Mouse (Mus musculus): ENCODE data around the gene Gm20388. TPM values are rescaled to one million over a fixed set of nuclear protein-coding genes. Genes with fewer than 3 reads are reported as not detected.

The Gm20388 gene
- polyA plus RNA-seq, 1 experiment, result not detected

DNA sequence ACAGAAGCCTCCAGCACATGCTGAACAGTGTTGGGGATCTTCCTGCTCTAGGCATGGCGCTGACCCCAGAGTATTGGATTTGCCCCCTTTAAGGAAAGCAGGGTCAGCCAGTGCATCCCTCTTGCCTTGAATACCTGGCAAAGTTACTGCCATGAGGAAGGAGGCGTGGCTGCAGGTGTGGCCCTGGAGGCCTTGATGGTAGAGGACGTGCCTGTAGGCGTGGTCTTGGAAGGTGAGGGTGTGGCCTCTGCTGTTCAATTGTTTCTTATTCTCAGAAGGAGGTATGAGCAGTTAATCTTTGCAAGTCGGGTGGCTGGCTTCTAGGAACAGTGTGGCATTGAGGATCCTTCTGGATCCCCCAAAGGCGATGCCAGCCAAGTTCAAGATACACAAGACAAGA is 2305.8 kb downstream of the Gm20388 start:
- Histone ChIP-seq H3K4me1 (ENCODE audit: control insufficient read depth, insufficient read depth, low read length) (no peaks in the 10 kb centered on the region), H3K4me3 (ENCODE audit: insufficient read depth, low read depth, low read length) (no peak overlapping the region), H3K27ac (ENCODE audit: insufficient read depth, low read depth, low read length) (no peak overlapping the region)
- 78% methylated on average over 6 of the region's 6 CpGs for whole genome bisulfite sequencing
- TF ChIP-seq POLR2A (IDR thresholded peaks at IDR 0.05; ENCODE audit: insufficient read depth, low read depth, low read length) (no peak), CTCF (IDR thresholded peaks at IDR 0.05; ENCODE audit: insufficient read depth, low read depth, low read length) (no peak)

DNA sequence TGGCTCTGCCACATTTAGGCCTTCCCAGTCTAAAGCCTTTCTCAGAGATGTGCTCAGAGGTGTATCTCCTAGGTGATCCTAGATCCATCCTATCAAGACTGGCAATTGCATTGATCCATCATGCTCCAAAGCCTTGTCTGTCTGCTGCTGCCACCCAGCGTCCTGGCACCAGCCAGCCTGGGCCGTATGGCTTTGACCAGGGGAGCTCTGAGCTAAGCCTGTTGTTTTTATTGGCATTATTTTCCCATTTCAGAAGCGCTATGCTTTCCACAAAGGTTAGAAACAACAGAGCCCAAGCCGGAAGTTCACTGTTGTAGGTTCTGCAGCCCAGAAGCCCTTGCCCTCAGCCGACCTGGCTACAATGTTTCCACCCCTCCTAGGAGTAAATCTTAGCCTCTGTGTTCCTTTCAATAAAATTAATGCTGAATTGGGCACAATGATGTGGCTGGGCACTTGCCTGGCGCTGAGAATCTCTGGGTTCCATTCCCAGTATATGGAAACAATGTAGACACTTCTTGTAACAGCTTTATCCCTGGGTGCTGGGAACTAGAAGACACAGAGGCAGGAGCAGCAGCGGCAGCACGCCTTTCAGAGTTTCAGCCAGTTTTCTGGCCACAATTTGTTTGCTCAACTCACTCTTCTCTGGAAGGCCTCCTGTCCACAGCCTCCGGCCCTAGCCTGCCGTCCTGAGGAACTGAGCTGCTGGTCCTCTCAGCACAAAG is 2307.0 kb downstream of the Gm20388 start:
- no peak for TF ChIP-seq POLR2A (IDR thresholded peaks at IDR 0.05; ENCODE audit: insufficient read depth, low read depth, low read length)
- no peak for TF ChIP-seq CTCF (IDR thresholded peaks at IDR 0.05; ENCODE audit: insufficient read depth, low read depth, low read length)
- Histone ChIP-seq H3K4me3 (ENCODE audit: insufficient read depth, low read depth, low read length) (no peak overlapping the region), H3K27ac (ENCODE audit: insufficient read depth, low read depth, low read length) (no peak overlapping the region), H3K4me1 (ENCODE audit: control insufficient read depth, insufficient read depth, low read length) (no peaks in the 10 kb centered on the region)
- 78% methylated on average over 10 of the region's 10 CpGs for WGBS

DNA sequence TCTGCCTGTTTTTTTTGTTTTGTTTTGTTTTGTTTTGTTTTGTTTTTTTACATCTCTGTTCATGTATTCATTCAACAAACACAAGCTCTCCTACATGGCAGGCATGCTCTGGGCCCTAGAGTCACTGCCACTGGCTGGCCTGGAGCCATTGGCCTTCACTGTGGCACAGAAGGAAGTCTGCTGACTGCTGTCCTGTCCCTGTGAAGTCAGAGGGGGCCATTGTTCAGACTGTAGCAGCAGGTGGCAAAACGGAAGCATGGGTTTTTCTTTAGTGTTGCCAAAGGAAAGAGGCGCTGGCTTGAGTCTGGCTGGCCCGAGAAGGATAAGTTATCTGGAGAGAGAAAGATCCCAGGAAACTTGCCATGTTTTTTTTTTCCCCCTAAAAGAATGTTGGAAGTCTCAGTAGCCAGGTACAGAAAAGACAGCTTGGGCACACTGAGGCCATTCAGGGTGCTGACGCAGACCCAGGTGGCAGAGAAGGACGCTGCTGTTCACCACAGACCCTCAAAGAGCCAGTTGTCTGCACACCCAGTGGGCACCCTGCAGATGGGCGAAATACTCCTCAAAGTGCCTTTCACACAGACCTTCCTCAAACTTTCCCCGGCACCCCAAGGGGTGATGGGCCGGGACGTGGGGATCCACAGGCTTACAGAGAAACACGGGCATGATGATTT is 2313.5 kb downstream of the Gm20388 start:
- Histone ChIP-seq H3K27ac (ENCODE audit: insufficient read depth, low read depth, low read length) (no peak overlapping the region), H3K4me3 (ENCODE audit: insufficient read depth, low read depth, low read length) (no peak overlapping the region), H3K4me1 (ENCODE audit: control insufficient read depth, insufficient read depth, low read length) (peaks cover 25% of the 10 kb centered on the region)
- TF ChIP-seq POLR2A (IDR thresholded peaks at IDR 0.05; ENCODE audit: insufficient read depth, low read depth, low read length), result no peak
- TF ChIP-seq CTCF (IDR thresholded peaks at IDR 0.05; ENCODE audit: insufficient read depth, low read depth, low read length), result no peak
- 71% methylated on average over 10 of the region's 10 CpGs for WGBS

DNA sequence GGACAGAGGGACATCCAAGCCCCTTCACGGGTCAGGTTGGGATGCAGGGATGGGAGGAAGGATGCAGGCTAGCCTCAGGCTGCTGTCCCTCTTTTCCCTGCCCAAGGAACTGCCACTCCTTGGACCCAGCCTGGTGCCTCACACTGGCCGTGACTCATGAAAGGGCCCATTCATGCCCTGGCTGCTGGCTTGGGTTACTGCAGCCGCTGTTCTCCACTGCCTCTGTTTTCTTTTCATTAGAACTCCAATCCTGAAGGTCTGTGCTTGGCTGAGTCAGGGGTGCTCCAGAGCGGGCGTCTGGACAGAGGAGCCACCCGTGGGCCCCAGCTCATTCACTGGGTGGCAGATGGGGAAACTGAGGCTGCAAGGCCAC is 2314.0 kb downstream of the Gm20388 start:
- H3K27ac ChIP-seq (ENCODE audit: insufficient read depth, low read depth, low read length), result no peak overlapping the region
- H3K4me3 ChIP-seq (ENCODE audit: insufficient read depth, low read depth, low read length), result no peak overlapping the region
- H3K4me1 ChIP-seq (ENCODE audit: control insufficient read depth, insufficient read depth, low read length), result peaks cover 27% of the 10 kb centered on the region
- WGBS, result 51% methylated on average over 6 of the region's 6 CpGs
- peak; percentile 56 for TF ChIP-seq CTCF (IDR thresholded peaks at IDR 0.05; ENCODE audit: insufficient read depth, low read depth, low read length)
- TF ChIP-seq POLR2A (IDR thresholded peaks at IDR 0.05; ENCODE audit: insufficient read depth, low read depth, low read length), result no peak

DNA sequence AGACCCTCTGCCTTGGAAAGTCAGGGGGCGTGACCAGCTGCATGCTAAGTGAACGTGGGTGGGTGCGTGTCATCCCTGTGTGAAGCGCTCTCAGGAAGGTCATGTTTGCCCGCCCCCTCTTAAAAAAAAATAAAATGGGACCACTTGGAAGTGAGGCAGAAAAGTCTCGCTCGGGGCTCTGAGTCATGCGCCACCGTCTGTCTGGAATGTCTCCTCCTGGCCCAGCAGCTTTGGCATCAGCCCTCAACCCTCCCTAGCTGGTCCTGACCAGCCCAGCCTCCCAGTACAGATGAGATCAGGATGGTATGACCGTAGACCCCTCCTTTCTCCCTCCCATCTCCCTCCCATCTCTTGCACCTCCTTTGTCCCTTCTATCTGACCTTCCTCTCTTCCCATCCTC is 2314.8 kb downstream of the Gm20388 start:
- TF ChIP-seq POLR2A (IDR thresholded peaks at IDR 0.05; ENCODE audit: insufficient read depth, low read depth, low read length) (no peak), CTCF (IDR thresholded peaks at IDR 0.05; ENCODE audit: insufficient read depth, low read depth, low read length) (no peak)

DNA sequence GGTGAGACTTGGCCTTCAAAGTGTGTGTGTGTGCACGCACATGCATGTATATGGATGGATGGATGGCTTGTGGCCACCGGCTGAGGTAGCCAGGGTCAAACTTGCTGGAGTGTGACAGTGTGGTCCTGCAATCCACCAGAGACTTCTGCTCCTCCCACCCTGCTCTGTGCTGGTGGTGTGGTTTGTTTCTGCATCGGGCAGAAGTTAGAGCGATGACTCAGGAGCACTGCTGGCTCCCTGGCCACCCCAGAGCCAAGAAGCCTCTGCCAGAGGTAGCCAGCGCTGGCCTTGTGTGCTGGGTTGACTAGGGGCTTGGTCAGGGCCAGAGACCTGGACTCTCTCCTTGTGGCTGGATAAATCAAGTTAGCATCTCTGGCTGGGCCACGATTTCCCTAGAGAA is 2316.7 kb downstream of the Gm20388 start:
- WGBS, result 82% methylated on average over 6 of the region's 6 CpGs
- H3K4me3 ChIP-seq (ENCODE audit: insufficient read depth, low read depth, low read length), result no peak overlapping the region
- no peak overlapping the region for H3K27ac ChIP-seq (ENCODE audit: insufficient read depth, low read depth, low read length)
- no peak for TF ChIP-seq POLR2A (IDR thresholded peaks at IDR 0.05; ENCODE audit: insufficient read depth, low read depth, low read length)
- no peak for TF ChIP-seq CTCF (IDR thresholded peaks at IDR 0.05; ENCODE audit: insufficient read depth, low read depth, low read length)
- H3K4me1 ChIP-seq (ENCODE audit: control insufficient read depth, insufficient read depth, low read length), result peaks cover 41% of the 10 kb centered on the region

More for the DNA sequence above, 2314.8 kb downstream of the Gm20388 start:
- Histone ChIP-seq H3K4me3 (ENCODE audit: insufficient read depth, low read depth, low read length) (no peak overlapping the region), H3K27ac (ENCODE audit: insufficient read depth, low read depth, low read length) (no peak overlapping the region), H3K4me1 (ENCODE audit: control insufficient read depth, insufficient read depth, low read length) (peaks cover 32% of the 10 kb centered on the region)
- WGBS, result 46% methylated on average over 10 of the region's 10 CpGs

DNA sequence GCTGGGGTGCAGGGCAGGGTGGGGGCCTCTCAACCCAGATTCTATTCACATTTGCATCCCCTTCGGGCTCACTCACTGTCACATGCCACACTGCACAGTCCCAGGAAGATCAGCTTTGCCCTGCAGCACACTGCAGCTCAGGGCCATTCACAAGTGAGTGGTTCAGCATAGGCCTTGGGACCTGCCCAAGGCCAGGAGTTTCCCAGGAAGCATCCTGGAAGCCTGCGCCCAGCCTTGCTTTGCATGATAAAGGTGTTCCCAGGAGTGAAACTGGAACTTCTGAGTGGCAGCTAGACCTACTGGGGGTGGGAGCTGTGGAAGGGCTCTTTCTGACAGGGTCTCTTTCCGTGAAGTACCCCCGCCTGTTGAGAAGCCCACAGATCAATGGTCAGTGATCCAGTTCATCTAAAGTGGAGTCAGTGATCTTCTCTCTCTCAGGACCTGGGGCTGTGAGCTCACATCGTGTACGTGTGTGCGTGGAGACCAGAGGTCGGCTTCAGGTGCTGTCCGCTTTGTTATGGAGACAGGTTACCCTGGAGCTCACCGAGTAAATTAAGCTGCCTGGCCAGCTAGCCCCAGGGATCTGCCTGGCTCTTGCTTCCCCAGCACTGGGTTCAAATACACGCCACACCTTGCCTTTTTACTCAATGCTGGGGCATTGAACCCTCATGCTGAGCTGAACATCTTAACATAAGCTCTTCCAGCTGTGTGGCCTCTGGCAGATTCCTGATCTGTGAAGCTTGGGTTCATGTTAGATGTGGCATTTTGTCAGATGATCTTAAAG is 2318.3 kb downstream of the Gm20388 start:
- Histone ChIP-seq H3K27ac (ENCODE audit: insufficient read depth, low read depth, low read length) (no peak overlapping the region), H3K4me3 (ENCODE audit: insufficient read depth, low read depth, low read length) (no peak overlapping the region), H3K4me1 (ENCODE audit: control insufficient read depth, insufficient read depth, low read length) (peaks cover 41% of the 10 kb centered on the region)
- WGBS, result 90% methylated on average over 11 of the region's 11 CpGs
- TF ChIP-seq CTCF (IDR thresholded peaks at IDR 0.05; ENCODE audit: insufficient read depth, low read depth, low read length) (no peak), POLR2A (IDR thresholded peaks at IDR 0.05; ENCODE audit: insufficient read depth, low read depth, low read length) (no peak)

DNA sequence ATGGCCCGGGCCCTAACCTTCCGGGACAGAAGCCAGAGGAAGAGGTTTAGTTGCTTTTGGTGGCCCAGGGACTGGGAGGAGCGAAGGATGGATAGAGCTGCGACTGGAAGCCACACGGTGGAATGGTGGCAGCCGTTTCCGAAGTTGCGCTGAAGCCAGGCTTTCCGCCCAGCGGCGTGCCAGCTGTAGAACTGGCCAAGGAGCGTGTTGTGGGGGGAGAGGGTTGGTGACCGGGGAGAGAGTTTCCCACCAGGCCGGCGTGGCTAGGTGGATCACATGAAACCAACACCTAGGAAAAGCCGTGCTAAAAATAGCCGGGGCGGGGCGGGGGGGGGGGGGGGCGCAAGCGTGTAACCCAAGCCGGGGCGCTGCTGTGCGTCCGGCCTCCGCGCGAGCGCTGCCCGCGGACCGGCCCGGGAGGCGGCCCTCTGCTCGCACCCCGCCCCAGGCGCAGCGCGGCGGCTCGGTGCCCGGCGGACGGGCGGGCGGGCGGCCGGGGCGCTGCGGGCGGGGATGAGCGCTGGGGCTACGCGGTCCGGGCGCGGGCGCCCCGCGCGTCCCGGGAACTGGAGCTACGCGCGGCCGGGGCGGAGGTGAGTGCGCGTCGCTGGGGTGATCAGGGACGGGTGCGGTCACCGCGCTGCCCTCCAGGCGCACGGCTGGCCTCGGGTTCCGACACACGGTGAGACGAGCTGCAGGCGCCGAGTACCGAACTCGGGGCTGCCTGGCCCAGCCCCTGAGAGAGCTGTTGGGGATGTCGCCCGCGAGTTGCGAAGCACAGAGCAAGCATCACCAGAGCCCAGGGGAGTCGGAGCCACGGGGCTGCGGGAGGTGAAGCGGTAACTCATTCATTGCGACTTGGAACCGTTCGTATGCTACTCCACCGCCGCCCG is 2319.4 kb downstream of the Gm20388 start:
- Histone ChIP-seq H3K4me3 (ENCODE audit: insufficient read depth, low read depth, low read length) (peak overlapping the region; percentile 56), H3K4me1 (ENCODE audit: control insufficient read depth, insufficient read depth, low read length) (peaks cover 37% of the 10 kb centered on the region), H3K27ac (ENCODE audit: insufficient read depth, low read depth, low read length) (no peak overlapping the region)
- TF ChIP-seq CTCF (IDR thresholded peaks at IDR 0.05; ENCODE audit: insufficient read depth, low read depth, low read length), result no peak
- no peak for TF ChIP-seq POLR2A (IDR thresholded peaks at IDR 0.05; ENCODE audit: insufficient read depth, low read depth, low read length)
- WGBS, result 3% methylated on average over 90 of the region's 98 CpGs

All from olfactory bulb, adult 2 months (tissue).